Mouse (Mus musculus): Measurements from ENCODE around the gene Gtf2ird1.
"Not testable (repeated sequence)": the region's sequence is repeated elsewhere in the genome, so short reads cannot be mapped to it uniquely, and the experiment has no call there.

Gtf2ird1 gene

GRCm38 (mm10) chr5:134456503-134456962, at the start of gene Gtf2ird1:
TSS of gene Gtf2ird1 (minus strand) at chr5:134456716.
- DNase-seq (ENCODE audit: low read depth), result peak; percentile 63

- DNase-seq (ENCODE audit: low read depth), result no peak
Measured at GRCm38 (mm10) chr5:134505810-134506292, 49.3 kb upstream of the Gtf2ird1 start.

GRCm38 (mm10) chr5:134502591-134502990, 46.1 kb upstream of the Gtf2ird1 start:
- DNase-seq (ENCODE audit: low read depth), result no peak

GRCm38 (mm10) chr5:134501453-134501852, 44.9 kb upstream of the Gtf2ird1 start:
- DNase-seq (ENCODE audit: low read depth), result no peak

- DNase-seq (ENCODE audit: low read depth), result no peak
Measured at GRCm38 (mm10) chr5:134500681-134501080, 44.2 kb upstream of the Gtf2ird1 start.

- DNase-seq (ENCODE audit: low read depth), result peak; percentile 40
Measured at GRCm38 (mm10) chr5:134500062-134500461, 43.5 kb upstream of the Gtf2ird1 start.

- DNase-seq (ENCODE audit: low read depth), result no peak
Measured at GRCm38 (mm10) chr5:134497026-134497425, 40.5 kb upstream of the Gtf2ird1 start.

GRCm38 (mm10) chr5:134495796-134496195, 39.3 kb upstream of the Gtf2ird1 start:
- no peak for DNase-seq (ENCODE audit: low read depth)

- peak; percentile 87 for DNase-seq (ENCODE audit: low read depth)
Measured at GRCm38 (mm10) chr5:134494142-134494541, 37.6 kb upstream of the Gtf2ird1 start.

- DNase-seq (ENCODE audit: low read depth), result no peak
Measured at GRCm38 (mm10) chr5:134492956-134493355, 36.4 kb upstream of the Gtf2ird1 start.

- DNase-seq (ENCODE audit: low read depth), result peak; percentile 76
Measured at GRCm38 (mm10) chr5:134491712-134492417, 35.3 kb upstream of the Gtf2ird1 start.

GRCm38 (mm10) chr5:134491206-134491605, 34.7 kb upstream of the Gtf2ird1 start:
- no peak for DNase-seq (ENCODE audit: low read depth)

GRCm38 (mm10) chr5:134490465-134490864, 33.9 kb upstream of the Gtf2ird1 start:
- DNase-seq (ENCODE audit: low read depth), result peak; percentile 40

- peak; percentile 40 for DNase-seq (ENCODE audit: low read depth)
Measured at GRCm38 (mm10) chr5:134489583-134489982, 33.1 kb upstream of the Gtf2ird1 start.

- DNase-seq (ENCODE audit: low read depth), result no peak
Measured at GRCm38 (mm10) chr5:134488596-134488995, 32.1 kb upstream of the Gtf2ird1 start.

- no peak for DNase-seq (ENCODE audit: low read depth)
Measured at GRCm38 (mm10) chr5:134488042-134488441, 31.5 kb upstream of the Gtf2ird1 start.

GRCm38 (mm10) chr5:134485900-134486665, 29.6 kb upstream of the Gtf2ird1 start:
- peak; percentile 73 for DNase-seq (ENCODE audit: low read depth)

GRCm38 (mm10) chr5:134485183-134485730, 28.7 kb upstream of the Gtf2ird1 start:
- DNase-seq (ENCODE audit: low read depth), result no peak

GRCm38 (mm10) chr5:134483291-134483690, 26.8 kb upstream of the Gtf2ird1 start:
- DNase-seq (ENCODE audit: low read depth), result no peak

- no peak for DNase-seq (ENCODE audit: low read depth)
Measured at GRCm38 (mm10) chr5:134482331-134482730, 25.8 kb upstream of the Gtf2ird1 start.

GRCm38 (mm10) chr5:134478886-134479285, 22.4 kb upstream of the Gtf2ird1 start:
- not testable (repeated sequence) for DNase-seq (ENCODE audit: low read depth)

- not testable (repeated sequence) for DNase-seq (ENCODE audit: low read depth)
Measured at GRCm38 (mm10) chr5:134475686-134476085, 19.2 kb upstream of the Gtf2ird1 start.
